Mouse (Mus musculus) heart, adult 18-20 months (tissue): ENCODE results near the gene Pkdrej. TPM values are rescaled to one million over a fixed set of nuclear protein-coding genes. Genes with fewer than 3 reads are reported as not detected.
"Not testable (repeated sequence)": the region's sequence is repeated elsewhere in the genome, so short reads cannot be mapped to it uniquely, and the experiment has no call there.

Experiments
- DNase-seq, 2 experiments: peaks; one replicate each; pipeline ENCODE4 v3.0.0; 2021 to 2022; ENCODE audit warnings: mixed read lengths in 1 of 2
- total RNA-seq, 2 experiments: library from RNA; stranded (reverse); gene quantifications; 2 replicates each; pipeline ENCODE4 v1.2.3; 2021

Gene Pkdrej
- total RNA-seq, 2 experiments from 2014 or later = 3.5 to 4.1 TPM

DNA sequence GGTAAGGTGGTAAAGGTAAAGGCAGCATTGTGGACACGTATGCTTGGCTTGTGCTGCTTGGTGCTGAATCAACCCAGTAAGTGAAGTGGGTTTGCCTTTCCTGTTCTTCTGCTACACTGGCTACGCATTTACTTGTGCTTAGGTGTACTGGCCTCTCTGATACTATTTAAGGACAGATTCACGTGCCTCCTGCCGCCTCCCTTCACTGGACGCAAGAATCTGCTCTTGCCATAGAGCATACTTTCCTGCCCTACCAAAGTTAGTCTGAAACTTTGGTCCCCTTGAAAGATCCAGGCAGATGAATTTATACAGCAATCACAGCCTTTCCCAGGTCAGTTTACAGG is 11.1 kb downstream of the Pkdrej start:
- peak in 1 of 2 experiments; percentile 77 for DNase-seq

DNA sequence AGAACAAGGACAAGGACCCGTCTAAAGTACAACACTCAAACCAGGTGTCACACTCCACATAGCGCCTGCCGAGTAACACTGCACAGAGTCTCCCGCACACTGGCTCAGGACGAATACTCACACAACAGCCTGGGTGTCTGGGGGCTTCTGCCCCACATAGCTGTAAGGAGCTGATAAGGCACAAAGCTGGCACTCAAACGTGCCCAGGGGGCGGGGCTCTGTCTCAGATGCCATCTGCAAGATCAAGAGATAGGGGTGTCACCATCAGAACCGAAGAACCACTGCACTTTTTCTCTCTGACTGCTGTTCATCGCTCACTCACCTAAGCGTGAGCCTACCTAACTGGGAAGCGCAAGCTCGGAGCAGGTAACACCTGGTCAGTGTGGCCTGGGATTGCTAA is 12.4 kb downstream of the Pkdrej start:
- DNase-seq = no peak

DNA sequence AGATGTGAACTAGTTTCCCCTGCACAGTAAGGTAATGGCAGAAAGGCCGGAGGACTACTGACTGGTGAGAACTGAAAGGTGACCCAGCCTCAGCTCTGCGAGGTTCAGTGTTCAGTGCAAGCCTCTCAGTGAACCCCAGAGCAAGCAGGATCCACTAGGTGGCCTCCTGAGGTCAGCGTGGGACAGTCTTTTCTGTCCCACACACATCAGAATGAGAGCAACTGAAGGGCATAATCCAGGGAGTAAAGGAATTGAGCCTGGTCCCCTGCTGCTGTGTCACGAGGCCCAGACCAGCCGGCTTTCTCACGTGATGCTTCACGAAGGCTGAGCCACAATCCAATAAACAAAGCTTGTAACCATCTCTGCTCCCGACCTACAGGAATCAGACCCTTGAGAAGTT is 13.1 kb downstream of the Pkdrej start:
- DNase-seq = no peak

DNA sequence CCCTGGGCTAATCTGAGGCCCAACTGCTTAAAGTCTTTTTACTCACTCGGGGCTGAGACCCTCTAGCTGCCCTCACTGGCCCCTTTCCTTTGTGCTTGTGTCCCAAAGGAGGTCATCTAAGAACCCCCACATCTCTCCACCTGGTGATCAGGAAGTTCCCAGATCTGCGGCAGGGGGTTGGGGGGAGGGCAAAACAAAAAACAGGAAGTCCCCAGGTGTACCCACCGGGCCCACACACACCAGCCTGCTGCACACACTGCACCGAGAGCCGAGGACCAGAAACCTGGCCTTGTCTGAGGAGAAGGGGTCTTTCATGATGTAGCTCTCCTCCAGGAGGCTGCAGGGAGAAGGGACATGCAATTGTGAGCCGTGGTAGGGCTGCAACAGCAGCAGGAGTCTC is 13.5 kb downstream of the Pkdrej start:
- DNase-seq = no peak

DNA sequence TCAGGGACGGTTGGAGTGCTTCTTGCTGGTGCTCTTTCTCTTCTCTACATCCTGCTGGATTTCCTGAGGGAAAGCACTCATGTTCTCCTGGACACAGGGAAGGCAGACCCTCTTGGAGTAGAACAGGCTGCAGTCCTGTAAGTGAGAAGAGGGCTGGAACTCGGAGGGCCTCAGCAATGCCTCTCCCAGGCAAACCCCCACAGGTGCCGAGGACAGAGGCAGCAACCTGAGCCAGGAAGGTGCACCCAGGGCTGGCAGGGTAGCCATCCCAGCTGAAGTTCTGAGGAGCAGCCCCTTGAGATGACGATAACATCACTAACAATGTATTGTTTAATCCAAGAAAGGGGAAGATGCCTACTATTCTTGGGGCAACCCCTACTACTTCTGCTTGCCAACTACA is 14.1 kb downstream of the Pkdrej start:
- DNase-seq = no peak

DNA sequence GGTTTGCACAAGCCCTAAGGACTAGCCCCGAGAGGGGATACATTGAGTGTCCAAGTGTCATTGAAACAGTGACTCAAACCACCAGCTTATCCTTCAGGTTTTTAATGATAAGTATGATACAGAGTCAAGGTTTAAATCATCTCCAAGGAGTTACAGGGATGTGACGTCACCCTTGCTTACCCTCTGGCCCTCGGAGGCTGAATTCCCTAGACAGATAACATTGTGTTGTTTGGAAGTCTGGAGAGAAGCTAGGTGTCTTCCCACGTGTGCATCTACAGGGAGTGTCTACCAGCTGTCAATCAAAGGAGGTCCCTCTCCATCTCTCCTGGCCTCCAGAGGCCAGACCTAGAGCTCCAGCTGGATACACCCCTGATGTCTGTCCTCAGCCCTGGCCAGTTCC is 14.6 kb downstream of the Pkdrej start:
- no peak for DNase-seq

DNA sequence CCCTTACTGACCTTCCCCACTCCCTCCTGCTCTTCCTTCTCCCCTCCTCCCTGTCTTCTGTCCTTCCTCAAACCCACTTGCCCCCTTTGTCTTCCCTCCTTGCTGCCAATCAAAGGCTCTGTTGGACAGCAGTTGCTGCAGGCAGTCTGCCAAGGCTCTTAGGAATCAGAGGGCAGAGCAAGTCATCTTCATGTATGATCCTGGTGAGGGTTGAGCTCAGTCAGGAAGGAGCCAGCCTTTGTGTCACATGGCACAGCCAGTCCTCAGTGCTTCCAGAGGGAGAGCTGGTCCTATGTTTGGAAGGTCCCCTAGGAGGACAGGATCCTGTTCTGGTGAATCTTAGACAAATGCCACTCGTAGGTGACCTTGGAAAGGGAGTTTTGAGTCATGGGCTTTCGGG is 18.6 kb downstream of the Pkdrej start:
- DNase-seq = peak; percentile 65 to 71

- peak; percentile 57 to 79 for DNase-seq
Measured at GRCm38 (mm10) chr15:85798676-85799075, 22.9 kb downstream of the Pkdrej start.

DNA sequence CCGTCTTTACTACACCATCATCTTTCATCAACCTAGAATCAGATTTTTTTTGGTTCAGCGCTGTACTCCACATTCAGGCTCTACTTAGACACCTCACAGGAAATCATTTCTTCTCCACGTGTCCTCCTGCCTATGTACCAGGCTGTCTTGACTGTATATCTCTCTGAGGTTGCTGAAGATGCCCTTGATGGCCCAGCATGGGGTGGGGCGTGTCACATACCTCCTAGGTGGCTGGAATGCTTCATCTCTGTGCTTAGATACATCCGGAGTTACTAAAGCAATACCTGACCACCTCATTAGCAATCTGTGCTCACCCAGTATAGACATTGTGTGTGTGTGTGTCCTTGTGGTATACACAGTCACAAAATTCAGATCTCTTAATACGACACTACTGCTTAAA is 26.0 kb downstream of the Pkdrej start:
- no peak for DNase-seq

- peak; percentile 78 to 83 for DNase-seq
Measured at GRCm38 (mm10) chr15:85792819-85793218, 28.7 kb downstream of the Pkdrej start.

GRCm38 (mm10) chr15:85791449-85791848 is 30.1 kb downstream of the Pkdrej start:
- DNase-seq = no peak

GRCm38 (mm10) chr15:85788633-85789032 is 32.9 kb downstream of the Pkdrej start:
- no peak for DNase-seq

DNA sequence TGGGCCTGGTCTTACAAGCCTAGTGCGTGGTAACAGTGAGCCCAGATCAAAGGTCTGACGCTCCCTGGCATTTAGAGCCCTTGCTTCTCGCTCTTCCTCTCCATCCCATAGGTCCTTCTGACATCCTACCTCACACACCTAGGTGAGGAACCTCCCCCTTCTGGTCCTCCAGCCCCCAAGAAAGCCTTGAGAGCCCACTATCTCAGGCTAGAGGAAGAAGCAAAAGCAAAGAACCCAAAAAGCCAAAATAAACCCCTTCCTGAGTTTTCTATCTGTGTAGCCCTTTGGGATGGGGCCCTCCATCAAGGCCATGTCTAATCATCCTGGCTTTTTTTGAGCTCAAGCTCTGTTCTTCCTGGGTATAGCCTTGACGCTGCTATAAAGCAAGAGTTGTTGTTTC is 33.5 kb downstream of the Pkdrej start:
- DNase-seq = no peak

DNA sequence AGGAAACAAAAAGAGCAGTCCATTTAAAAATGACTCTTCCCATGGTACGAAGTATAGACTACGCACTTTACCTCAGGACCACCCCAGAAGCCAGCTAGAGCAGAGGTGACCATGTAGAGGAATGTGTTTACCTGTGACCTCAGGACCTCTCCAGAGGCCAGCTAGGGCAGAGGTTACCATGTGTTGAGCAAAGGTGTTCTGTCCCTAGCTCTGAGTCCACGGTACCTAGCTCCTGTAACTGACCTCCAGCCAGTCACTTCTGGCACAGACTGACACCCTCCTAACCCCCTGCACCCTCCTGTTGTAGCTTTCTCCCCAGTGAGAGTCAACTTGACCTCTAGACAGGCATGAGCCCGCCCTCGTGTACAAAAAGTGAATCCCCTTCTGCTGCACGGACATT is 34.1 kb downstream of the Pkdrej start:
- no peak for DNase-seq

GRCm38 (mm10) chr15:85786711-85787110 is 34.8 kb downstream of the Pkdrej start:
- no peak for DNase-seq

DNA sequence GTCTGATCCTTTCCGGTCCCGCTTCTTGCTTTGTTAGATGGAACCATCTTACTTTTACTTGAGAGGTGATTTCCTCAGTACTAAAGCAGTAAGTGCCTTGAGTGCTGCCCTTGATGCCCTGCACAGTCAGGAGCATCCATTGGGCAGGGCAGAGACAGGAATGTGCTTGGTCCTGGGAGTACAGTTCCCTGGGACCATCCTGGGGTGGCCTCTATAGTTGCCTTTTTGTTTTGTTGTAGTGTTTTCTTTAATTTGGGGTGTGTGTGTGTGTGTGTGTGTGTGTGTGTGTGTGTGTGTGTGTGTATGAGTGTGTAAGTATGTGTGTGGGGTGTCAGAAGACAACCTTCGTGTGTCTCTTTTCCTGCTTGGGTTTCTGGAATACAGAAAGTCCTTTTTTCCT is 37.2 kb downstream of the Pkdrej start:
- no peak for DNase-seq

DNA sequence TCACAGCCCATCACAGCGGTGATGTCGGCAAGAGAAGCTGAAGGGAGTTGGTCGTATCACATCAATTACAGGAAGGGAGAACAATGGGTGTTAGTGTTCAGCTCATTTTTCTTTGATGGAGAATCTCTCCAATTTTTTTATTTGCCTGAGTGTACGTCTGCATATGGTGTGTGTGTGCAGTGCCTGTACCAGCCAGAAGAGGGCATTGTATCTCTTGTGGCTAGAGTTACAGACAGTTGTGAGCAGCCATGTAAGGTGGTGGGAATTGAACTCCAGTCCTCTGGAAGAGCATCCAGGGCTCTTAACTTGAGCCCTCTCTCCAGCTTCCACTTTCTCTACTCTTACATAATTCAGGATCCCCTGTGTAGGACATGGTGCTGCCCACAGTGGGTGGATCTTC is 38.4 kb downstream of the Pkdrej start:
- no peak for DNase-seq

DNA sequence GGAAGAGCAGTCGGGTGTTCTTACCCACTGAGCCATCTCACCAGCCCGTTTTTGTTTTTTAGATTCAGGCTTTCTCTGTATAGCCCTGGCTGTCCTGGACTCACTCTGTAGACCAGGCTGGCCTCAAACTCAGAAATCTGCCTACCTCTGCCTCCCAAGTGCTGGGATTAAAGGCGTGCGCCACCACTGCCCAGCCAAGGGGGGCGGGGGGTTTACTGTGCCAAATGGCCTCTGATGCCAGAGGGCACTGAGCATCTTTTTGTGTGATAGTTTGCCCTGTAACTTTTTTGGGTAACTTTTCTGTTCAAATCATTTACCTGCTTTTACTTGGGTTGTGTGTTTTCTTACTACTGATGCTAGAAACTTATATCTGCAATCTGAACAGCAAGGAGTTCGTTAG is 42.6 kb downstream of the Pkdrej start:
- DNase-seq = not testable (repeated sequence)

DNA sequence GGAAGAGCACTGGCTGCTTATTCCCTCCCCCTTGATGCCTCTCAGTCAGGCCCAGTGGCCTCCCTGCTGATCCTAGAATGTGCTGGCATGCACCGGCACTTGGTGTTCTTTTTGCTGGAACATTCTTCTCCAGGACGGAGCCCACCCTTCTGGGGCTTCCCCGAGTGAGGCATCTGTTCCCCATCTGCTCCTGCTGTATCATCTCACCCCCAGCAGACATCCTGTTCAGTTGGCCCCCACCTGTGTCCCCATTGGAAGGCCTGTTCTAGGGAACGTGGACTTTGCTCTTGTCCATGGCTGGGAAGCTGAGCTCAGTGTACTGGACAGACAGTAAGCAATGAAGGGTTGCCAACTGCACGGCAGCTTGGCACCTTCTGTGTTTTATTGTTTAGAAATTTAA is 44.8 kb downstream of the Pkdrej start:
- DNase-seq = peak; percentile 44 to 58

GRCm38 (mm10) chr15:85776241-85776640 is 45.3 kb downstream of the Pkdrej start:
- DNase-seq = no peak

DNA sequence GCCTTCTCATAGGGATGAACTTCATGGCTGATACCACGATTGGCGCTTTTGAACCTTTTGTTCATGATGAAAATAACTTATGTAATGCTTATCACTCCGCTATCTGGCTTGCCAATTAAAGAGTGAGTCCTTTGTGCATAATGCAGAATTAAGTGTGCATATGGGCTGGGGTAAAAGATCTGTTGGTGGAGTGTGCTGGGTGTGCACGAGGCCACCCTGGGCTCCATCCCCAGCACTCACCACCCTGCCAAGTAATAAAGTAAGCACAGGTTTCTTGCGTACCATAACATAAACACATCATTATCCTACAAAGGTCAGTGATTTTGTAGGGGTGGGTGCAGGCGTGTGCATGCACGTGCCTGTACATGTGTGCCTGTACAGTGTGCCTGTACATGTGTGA is 46.5 kb downstream of the Pkdrej start:
- no peak for DNase-seq

GRCm38 (mm10) chr15:85774419-85774818 is 47.1 kb downstream of the Pkdrej start:
- DNase-seq = no peak

GRCm38 (mm10) chr15:85772146-85772740 is 49.3 kb downstream of the Pkdrej start:
- DNase-seq = no peak

GRCm38 (mm10) chr15:85771306-85772121 is 50.0 kb downstream of the Pkdrej start:
- DNase-seq = no peak
